Mouse (Mus musculus): ENCODE measurements around the gene Bco2.

Gene Bco2

DNA sequence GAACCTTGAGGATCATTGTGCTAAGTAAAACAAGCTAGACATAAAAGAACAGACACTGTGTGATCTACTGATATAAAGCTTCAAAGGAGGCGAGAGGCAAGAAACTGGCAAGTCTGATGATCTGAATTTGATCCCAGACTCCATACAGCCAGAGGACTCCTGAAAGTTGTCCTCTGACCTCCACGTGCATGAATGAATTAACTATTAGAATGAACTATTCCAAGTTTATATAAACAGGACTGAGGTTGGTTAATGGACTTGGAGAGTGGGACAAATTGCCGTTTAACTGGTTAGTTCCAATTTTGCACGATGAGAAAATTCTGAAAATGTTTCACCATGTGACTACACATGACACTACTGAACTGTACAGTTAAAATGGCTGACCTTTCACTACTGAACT lies 6.0 kb downstream of the Bco2 start:
- H3K4me1 ChIP-seq (replicated peaks; ENCODE audit: low read depth, low read length), result peaks cover 4% of the 10 kb centered on the region
- H3K4me3 ChIP-seq (replicated peaks; ENCODE audit: low read length), result no peak overlapping the region
- no peaks in the 10 kb centered on the region for H3K9me3 ChIP-seq (ENCODE audit: low read length)
- no peaks in the 10 kb centered on the region for H3K36me3 ChIP-seq (ENCODE audit: insufficient read depth, low read length)
- H3K27me3 ChIP-seq (ENCODE audit: insufficient read depth, low read length), result no peaks in the 10 kb centered on the region
- TF ChIP-seq POU5F1 (IDR thresholded peaks at IDR 0.05; ENCODE audit: borderline replicate concordance, low read length) (no peak), CTCF (conservative IDR thresholded peaks at IDR 0.05; ENCODE audit: low read length) (no peak), NANOG (IDR thresholded peaks at IDR 0.05; ENCODE audit: borderline replicate concordance, low read length) (no peak)

DNA sequence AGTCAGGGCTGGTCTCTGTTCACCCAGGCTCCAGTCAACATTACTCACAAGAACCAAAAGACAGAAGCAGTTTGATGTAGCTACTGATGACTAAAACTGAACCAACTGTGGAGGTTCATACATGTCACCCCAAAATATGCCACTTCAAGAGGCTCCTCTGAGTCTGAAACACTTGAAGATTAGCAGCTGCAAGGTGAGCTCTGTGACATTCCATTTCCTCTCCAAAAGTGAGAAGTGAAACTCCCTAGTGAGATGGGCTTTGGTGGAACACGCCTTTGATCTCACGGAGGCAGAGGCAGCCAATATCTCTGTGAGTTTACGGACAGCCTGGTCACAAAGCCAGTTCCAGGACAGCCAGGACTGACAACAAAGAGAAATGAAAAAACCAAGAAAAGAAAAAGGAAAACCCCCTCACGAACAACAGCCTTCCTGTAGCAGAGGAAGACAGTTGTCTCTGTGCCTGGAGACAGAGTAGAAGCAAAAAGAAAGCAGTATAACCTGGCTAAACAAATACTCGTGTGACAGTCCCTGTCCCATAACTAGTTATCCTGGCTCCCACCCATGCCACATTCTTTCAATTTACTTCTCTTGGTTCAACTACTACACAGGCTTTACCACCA lies 7.0 kb downstream of the Bco2 start:
- Histone ChIP-seq H3K4me3 (replicated peaks; ENCODE audit: low read length) (no peak overlapping the region), H3K9me3 (ENCODE audit: low read length) (no peaks in the 10 kb centered on the region), H3K27me3 (ENCODE audit: insufficient read depth, low read length) (no peaks in the 10 kb centered on the region), H3K36me3 (ENCODE audit: insufficient read depth, low read length) (no peaks in the 10 kb centered on the region), H3K4me1 (replicated peaks; ENCODE audit: low read depth, low read length) (no peaks in the 10 kb centered on the region)
- TF ChIP-seq NANOG (IDR thresholded peaks at IDR 0.05; ENCODE audit: borderline replicate concordance, low read length), result no peak
- no peak for TF ChIP-seq POU5F1 (IDR thresholded peaks at IDR 0.05; ENCODE audit: borderline replicate concordance, low read length)

DNA sequence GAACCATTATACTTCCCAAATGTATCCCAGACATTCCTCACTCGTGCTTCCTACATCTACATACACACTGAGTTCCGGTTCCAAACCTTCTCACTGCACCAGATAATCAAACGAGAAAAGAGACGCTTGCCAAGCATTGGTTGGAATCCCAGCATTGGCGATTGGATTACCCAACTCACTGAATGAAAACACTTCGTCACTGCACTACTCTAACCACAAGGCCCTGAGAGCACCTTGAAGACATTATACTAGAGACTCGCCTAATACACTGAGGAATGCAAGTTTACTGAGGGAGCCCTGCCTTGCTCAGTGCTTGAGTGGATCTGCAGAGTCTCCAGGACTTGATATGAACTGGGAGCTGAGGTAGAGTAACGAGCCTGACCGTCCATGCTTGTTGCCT lies 12.6 kb downstream of the Bco2 start:
- H3K4me3 ChIP-seq (replicated peaks; ENCODE audit: low read length), result no peak overlapping the region
- TF ChIP-seq POU5F1 (IDR thresholded peaks at IDR 0.05; ENCODE audit: borderline replicate concordance, low read length), result no peak
- TF ChIP-seq NANOG (IDR thresholded peaks at IDR 0.05; ENCODE audit: borderline replicate concordance, low read length), result no peak
- TF ChIP-seq CTCF (conservative IDR thresholded peaks at IDR 0.05; ENCODE audit: low read length), result no peak
- H3K27me3 ChIP-seq (ENCODE audit: insufficient read depth, low read length), result peaks cover 7% of the 10 kb centered on the region; the same call in 1 of the 2 replicates
- H3K9me3 ChIP-seq (ENCODE audit: low read length), result no peaks in the 10 kb centered on the region
- H3K36me3 ChIP-seq (ENCODE audit: insufficient read depth, low read length), result no peaks in the 10 kb centered on the region
- no peaks in the 10 kb centered on the region for H3K4me1 ChIP-seq (replicated peaks; ENCODE audit: low read depth, low read length)

DNA sequence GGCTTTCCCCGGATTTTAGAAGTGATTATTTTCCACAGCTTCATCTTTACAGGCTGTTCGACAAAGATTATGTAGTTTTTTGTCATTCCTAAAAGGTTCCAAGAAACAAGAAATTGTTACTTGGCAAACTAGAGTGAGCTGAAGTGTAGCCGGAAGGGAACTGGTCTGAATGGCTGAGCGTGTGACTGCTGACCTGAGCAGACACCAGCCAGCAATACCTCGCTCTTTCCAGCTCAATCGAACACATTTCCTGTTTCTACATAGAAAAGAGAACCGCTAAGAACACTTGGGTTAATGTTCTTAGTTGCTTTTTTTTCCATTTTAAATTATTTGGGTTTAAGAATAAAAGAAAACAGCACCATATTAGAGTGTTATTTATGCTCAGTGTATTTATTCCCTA lies 14.8 kb downstream of the Bco2 start:
- Histone ChIP-seq H3K4me3 (replicated peaks; ENCODE audit: low read length) (no peak overlapping the region), H3K36me3 (ENCODE audit: insufficient read depth, low read length) (no peaks in the 10 kb centered on the region), H3K4me1 (replicated peaks; ENCODE audit: low read depth, low read length) (no peaks in the 10 kb centered on the region), H3K9me3 (ENCODE audit: low read length) (no peaks in the 10 kb centered on the region), H3K27me3 (ENCODE audit: insufficient read depth, low read length) (peaks cover 11% of the 10 kb centered on the region; the same call in 1 of the 2 replicates)
- TF ChIP-seq CTCF (conservative IDR thresholded peaks at IDR 0.05; ENCODE audit: low read length) (no peak), NANOG (IDR thresholded peaks at IDR 0.05; ENCODE audit: borderline replicate concordance, low read length) (no peak), POU5F1 (IDR thresholded peaks at IDR 0.05; ENCODE audit: borderline replicate concordance, low read length) (no peak)

DNA sequence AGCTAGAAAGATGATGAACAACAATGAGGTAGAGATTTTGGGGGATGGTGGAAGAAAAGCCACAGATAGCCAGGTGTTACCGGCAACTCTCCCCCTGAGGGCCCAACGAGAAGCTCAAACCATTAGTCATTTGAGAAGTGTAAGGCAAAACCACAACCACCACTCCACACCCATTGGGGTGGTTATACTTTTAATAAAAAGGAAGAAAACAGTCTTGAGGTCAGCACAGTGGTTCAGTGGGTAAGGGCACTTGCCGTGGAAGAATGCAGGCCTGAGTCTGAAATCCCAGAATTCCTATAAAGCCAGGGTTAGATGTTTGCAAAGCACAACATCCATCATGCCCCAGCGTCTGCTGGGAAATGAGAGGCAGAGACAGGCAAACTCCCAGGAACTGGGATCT lies 17.7 kb downstream of the Bco2 start:
- TF ChIP-seq POU5F1 (IDR thresholded peaks at IDR 0.05; ENCODE audit: borderline replicate concordance, low read length), result no peak
- TF ChIP-seq CTCF (conservative IDR thresholded peaks at IDR 0.05; ENCODE audit: low read length), result no peak
- no peak for TF ChIP-seq NANOG (IDR thresholded peaks at IDR 0.05; ENCODE audit: borderline replicate concordance, low read length)

DNA sequence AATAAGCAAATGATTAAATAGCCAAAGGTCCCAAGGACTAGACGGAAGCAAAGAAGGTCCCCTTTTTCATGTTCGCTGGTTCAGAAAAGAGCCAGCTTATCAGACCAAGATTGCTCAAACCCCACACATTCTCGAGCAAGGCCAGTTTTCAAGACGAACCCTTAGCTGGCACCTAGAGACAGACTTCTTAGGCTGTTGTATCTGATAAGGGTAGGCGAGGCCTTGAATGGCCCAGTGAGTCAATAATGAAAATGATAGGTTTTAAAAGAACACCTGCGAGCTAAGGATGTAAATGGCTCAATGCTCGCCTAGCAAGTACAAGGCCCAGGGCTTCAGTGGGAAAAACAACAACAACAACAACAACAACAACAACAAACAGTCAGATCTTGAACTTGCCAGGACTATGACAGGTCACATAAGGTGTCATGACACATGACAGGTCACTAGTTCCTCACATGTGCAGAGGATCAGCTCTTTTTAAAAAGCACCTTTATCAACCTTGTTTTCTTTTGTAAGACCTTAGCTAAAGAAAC lies 18.3 kb downstream of the Bco2 start:
- Histone ChIP-seq H3K9me3 (ENCODE audit: low read length) (no peaks in the 10 kb centered on the region), H3K4me3 (replicated peaks; ENCODE audit: low read length) (no peak overlapping the region), H3K36me3 (ENCODE audit: insufficient read depth, low read length) (no peaks in the 10 kb centered on the region), H3K27me3 (ENCODE audit: insufficient read depth, low read length) (peaks cover 8% of the 10 kb centered on the region; the same call in 1 of the 2 replicates), H3K4me1 (replicated peaks; ENCODE audit: low read depth, low read length) (peaks cover 4% of the 10 kb centered on the region; the same call in 1 of the 2 replicates)
- no peak for TF ChIP-seq POU5F1 (IDR thresholded peaks at IDR 0.05; ENCODE audit: borderline replicate concordance, low read length)
- no peak for TF ChIP-seq CTCF (conservative IDR thresholded peaks at IDR 0.05; ENCODE audit: low read length)
- TF ChIP-seq NANOG (IDR thresholded peaks at IDR 0.05; ENCODE audit: borderline replicate concordance, low read length), result no peak

More for the DNA sequence above, 17.7 kb downstream of the Bco2 start:
- Histone ChIP-seq H3K36me3 (ENCODE audit: insufficient read depth, low read length) (no peaks in the 10 kb centered on the region), H3K4me1 (replicated peaks; ENCODE audit: low read depth, low read length) (peaks cover 4% of the 10 kb centered on the region; the same call in 1 of the 2 replicates), H3K9me3 (ENCODE audit: low read length) (no peaks in the 10 kb centered on the region), H3K4me3 (replicated peaks; ENCODE audit: low read length) (no peak overlapping the region), H3K27me3 (ENCODE audit: insufficient read depth, low read length) (peaks cover 8% of the 10 kb centered on the region; the same call in 1 of the 2 replicates)

DNA sequence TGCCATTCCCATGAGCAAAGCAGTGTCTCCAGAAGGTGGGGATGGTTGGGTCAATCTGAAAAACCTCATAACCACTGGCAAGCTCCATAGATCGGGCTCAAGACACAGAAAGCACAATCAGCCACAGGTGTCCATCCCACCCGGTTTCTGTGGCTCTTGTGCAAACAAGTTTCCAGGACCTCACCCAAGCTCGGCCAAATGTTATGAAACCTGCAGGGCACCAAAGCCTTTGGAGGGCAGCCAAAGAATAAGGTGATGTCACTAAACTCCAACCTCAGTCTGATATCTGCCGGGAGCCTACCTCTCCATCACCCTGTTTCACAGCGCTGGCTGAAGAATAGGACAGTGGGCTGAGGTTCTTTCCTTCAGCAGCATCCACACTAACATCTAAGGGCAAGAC lies 19.1 kb downstream of the Bco2 start:
- H3K36me3 ChIP-seq (ENCODE audit: insufficient read depth, low read length), result no peaks in the 10 kb centered on the region
- TF ChIP-seq POU5F1 (IDR thresholded peaks at IDR 0.05; ENCODE audit: borderline replicate concordance, low read length) (no peak), CTCF (conservative IDR thresholded peaks at IDR 0.05; ENCODE audit: low read length) (no peak), NANOG (IDR thresholded peaks at IDR 0.05; ENCODE audit: borderline replicate concordance, low read length) (no peak)

DNA sequence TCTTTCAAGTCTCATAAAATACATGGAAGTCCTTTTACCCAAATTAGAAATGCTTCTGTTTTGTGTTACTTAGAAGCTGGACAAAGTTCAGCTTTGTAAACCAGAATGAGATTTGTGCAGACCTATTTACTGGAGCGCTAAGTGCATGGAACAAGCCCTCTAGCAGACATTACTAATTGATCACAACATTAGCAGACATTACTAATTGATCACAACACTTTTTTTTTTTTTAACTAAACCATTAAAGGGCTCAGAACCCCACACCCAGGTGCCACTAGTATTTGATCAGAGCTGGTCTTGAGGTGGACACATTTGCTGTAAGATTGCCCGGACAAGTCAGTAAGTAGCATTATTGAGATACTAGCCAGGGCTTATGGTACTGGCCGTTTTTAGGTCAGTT lies 21.2 kb downstream of the Bco2 start:
- peaks cover 4% of the 10 kb centered on the region; the same call in 1 of the 2 replicates for H3K4me1 ChIP-seq (replicated peaks; ENCODE audit: low read depth, low read length)
- H3K4me3 ChIP-seq (replicated peaks; ENCODE audit: low read length), result no peak overlapping the region
- TF ChIP-seq POU5F1 (IDR thresholded peaks at IDR 0.05; ENCODE audit: borderline replicate concordance, low read length) (no peak), CTCF (conservative IDR thresholded peaks at IDR 0.05; ENCODE audit: low read length) (no peak), NANOG (IDR thresholded peaks at IDR 0.05; ENCODE audit: borderline replicate concordance, low read length) (no peak)
- no peaks in the 10 kb centered on the region for H3K36me3 ChIP-seq (ENCODE audit: insufficient read depth, low read length)
- H3K9me3 ChIP-seq (ENCODE audit: low read length), result no peaks in the 10 kb centered on the region
- peaks cover 5% of the 10 kb centered on the region; the same call in 1 of the 2 replicates for H3K27me3 ChIP-seq (ENCODE audit: insufficient read depth, low read length)

More for the DNA sequence above, 19.1 kb downstream of the Bco2 start:
- Histone ChIP-seq H3K4me1 (replicated peaks; ENCODE audit: low read depth, low read length) (peaks cover 4% of the 10 kb centered on the region; the same call in 1 of the 2 replicates), H3K4me3 (replicated peaks; ENCODE audit: low read length) (no peak overlapping the region), H3K9me3 (ENCODE audit: low read length) (no peaks in the 10 kb centered on the region), H3K27me3 (ENCODE audit: insufficient read depth, low read length) (peaks cover 8% of the 10 kb centered on the region; the same call in 1 of the 2 replicates)

Data from E14TG2a.4 (cell line).